Mouse (Mus musculus): ENCODE results near the gene Ehd1. TPM values are rescaled to one million over a fixed set of nuclear protein-coding genes. Genes with fewer than 3 reads are reported as not detected.
A peak's percentile ranks its signal among the peaks of the same experiment; 100 is the strongest.

The Ehd1 gene
- polyA plus RNA-seq, 1 experiment from 2014 or later = 46.0 TPM

DNA sequence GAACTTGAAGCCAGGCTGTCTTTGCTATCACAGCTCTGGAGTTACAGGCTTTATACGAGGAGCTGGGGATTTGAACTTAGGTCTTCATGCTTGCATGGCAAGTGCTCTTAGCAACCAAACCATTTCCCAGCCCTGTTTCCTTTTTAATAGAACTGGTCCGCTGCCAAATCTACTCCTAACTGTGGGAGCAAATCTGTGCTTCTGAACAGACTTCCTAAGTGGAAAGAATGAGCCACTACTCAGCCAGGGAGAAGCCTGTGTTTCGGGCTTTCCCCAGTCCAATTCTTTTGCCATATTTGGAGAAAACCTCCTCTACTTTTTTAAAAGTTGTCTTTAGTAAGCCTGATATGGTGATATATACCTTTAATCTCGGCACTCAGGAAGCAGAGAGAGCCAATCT is 3.8 kb upstream of the Ehd1 start:
- 82% methylated on average over 4 of the region's 4 CpGs for WGBS
- Histone ChIP-seq H3K27me3 (ENCODE audit: control insufficient read depth, insufficient read depth, low read length) (no peaks in the 10 kb centered on the region; the same call in 1 of the 2 replicates), H3K36me3 (ENCODE audit: control insufficient read depth, insufficient read depth, low read length) (no peaks in the 10 kb centered on the region), H3K27ac (ENCODE audit: low read depth, low read length) (no peak overlapping the region), H3K9ac (ENCODE audit: low read depth, low read length) (no peak overlapping the region), H3K9me3 (ENCODE audit: control insufficient read depth, low read length) (no peaks in the 10 kb centered on the region), H3K4me3 (ENCODE audit: low read length) (no peak overlapping the region), H3K4me1 (ENCODE audit: control insufficient read depth, insufficient read depth, low read length) (peaks cover 6% of the 10 kb centered on the region; the same call in 1 of the 2 replicates), H3K4me2 (replicated peaks; ENCODE audit: low read depth, low read length) (no peak overlapping the region)
- no peak for ATAC-seq (ENCODE audit: low FRiP score, low TSS enrichment)

DNA sequence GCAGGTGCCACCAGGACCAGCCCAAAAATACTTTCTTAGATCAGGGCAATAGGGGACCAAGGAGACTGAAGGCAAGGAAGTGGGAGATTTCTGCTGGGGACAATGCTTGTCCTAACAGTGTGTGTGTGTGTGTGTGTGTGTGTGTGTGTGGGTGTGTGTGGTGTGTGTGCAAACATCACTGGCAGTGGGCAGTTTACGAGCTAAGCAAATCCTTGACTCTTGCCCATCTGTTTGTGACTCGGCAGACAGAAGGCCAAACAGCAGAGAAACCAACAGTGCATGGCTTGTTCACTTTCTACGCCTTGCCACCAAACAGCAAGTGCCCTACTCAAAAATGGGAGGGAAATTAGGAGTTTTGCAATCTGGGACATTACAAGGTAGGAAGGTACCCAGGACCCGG is 2.9 kb upstream of the Ehd1 start:
- peaks cover 12% of the 10 kb centered on the region for H3K4me1 ChIP-seq (ENCODE audit: control insufficient read depth, insufficient read depth, low read length)
- no peak overlapping the region for H3K9ac ChIP-seq (ENCODE audit: low read depth, low read length)
- H3K9me3 ChIP-seq (ENCODE audit: control insufficient read depth, low read length) = no peaks in the 10 kb centered on the region
- no peaks in the 10 kb centered on the region for H3K36me3 ChIP-seq (ENCODE audit: control insufficient read depth, insufficient read depth, low read length)
- ATAC-seq (ENCODE audit: low FRiP score, low TSS enrichment) = no peak
- WGBS = 75% methylated on average over 4 of the region's 4 CpGs
- H3K27me3 ChIP-seq (ENCODE audit: control insufficient read depth, insufficient read depth, low read length) = no peaks in the 10 kb centered on the region
- H3K4me2 ChIP-seq (replicated peaks; ENCODE audit: low read depth, low read length) = no peak overlapping the region
- H3K27ac ChIP-seq (ENCODE audit: low read depth, low read length) = no peak overlapping the region
- no peak overlapping the region for H3K4me3 ChIP-seq (ENCODE audit: low read length)

GRCm38 (mm10) chr19:6273998-6274608 is 2.4 kb upstream of the Ehd1 start:
- Histone ChIP-seq H3K4me3 (ENCODE audit: low read length) (no peak overlapping the region), H3K4me1 (ENCODE audit: control insufficient read depth, insufficient read depth, low read length) (peaks cover 17% of the 10 kb centered on the region), H3K4me2 (replicated peaks; ENCODE audit: low read depth, low read length) (no peak overlapping the region), H3K9me3 (ENCODE audit: control insufficient read depth, low read length) (no peaks in the 10 kb centered on the region), H3K27ac (ENCODE audit: low read depth, low read length) (no peak overlapping the region), H3K27me3 (ENCODE audit: control insufficient read depth, insufficient read depth, low read length) (no peaks in the 10 kb centered on the region), H3K9ac (ENCODE audit: low read depth, low read length) (no peak overlapping the region), H3K36me3 (ENCODE audit: control insufficient read depth, insufficient read depth, low read length) (no peaks in the 10 kb centered on the region)
- WGBS = 85% methylated on average over 13 of the region's 13 CpGs
- no peak for ATAC-seq (ENCODE audit: low FRiP score, low TSS enrichment)

- peaks cover 28% of the 10 kb centered on the region for H3K4me1 ChIP-seq (ENCODE audit: control insufficient read depth, insufficient read depth, low read length)
- WGBS = 7% methylated on average over 15 of the region's 15 CpGs
- ATAC-seq (ENCODE audit: low FRiP score, low TSS enrichment) = no peak; the same call in 1 of the 2 replicates
- peak overlapping the region; percentile 50 for H3K9ac ChIP-seq (ENCODE audit: low read depth, low read length)
- H3K27ac ChIP-seq (ENCODE audit: low read depth, low read length) = peak overlapping the region; percentile 21; the same call in 1 of the 2 replicates
- H3K4me3 ChIP-seq (ENCODE audit: low read length) = peak overlapping the region; percentile 82
- peak overlapping the region; percentile 62 for H3K4me2 ChIP-seq (replicated peaks; ENCODE audit: low read depth, low read length)
- H3K27me3 ChIP-seq (ENCODE audit: control insufficient read depth, insufficient read depth, low read length) = no peaks in the 10 kb centered on the region
- peaks cover 9% of the 10 kb centered on the region; the same call in 1 of the 2 replicates for H3K36me3 ChIP-seq (ENCODE audit: control insufficient read depth, insufficient read depth, low read length)
- no peaks in the 10 kb centered on the region for H3K9me3 ChIP-seq (ENCODE audit: control insufficient read depth, low read length)
Observed at GRCm38 (mm10) chr19:6275740-6276389, 660 bp upstream of the Ehd1 start.

- no peaks in the 10 kb centered on the region for H3K9me3 ChIP-seq (ENCODE audit: control insufficient read depth, low read length)
- peaks cover 29% of the 10 kb centered on the region for H3K36me3 ChIP-seq (ENCODE audit: control insufficient read depth, insufficient read depth, low read length)
- peak overlapping the region; percentile 61; the same call in 1 of the 2 replicates for H3K27ac ChIP-seq (ENCODE audit: low read depth, low read length)
- H3K27me3 ChIP-seq (ENCODE audit: control insufficient read depth, insufficient read depth, low read length) = no peaks in the 10 kb centered on the region
- 5% methylated on average over 10 of the region's 10 CpGs for WGBS
- peak overlapping the region; percentile 62 for H3K4me2 ChIP-seq (replicated peaks; ENCODE audit: low read depth, low read length)
- peaks cover 28% of the 10 kb centered on the region for H3K4me1 ChIP-seq (ENCODE audit: control insufficient read depth, insufficient read depth, low read length)
- peak; percentile 16 for ATAC-seq (ENCODE audit: low FRiP score, low TSS enrichment)
- peak overlapping the region; percentile 82 for H3K4me3 ChIP-seq (ENCODE audit: low read length)
- peak overlapping the region; percentile 85 for H3K9ac ChIP-seq (ENCODE audit: low read depth, low read length)
Observed at GRCm38 (mm10) chr19:6277661-6278438, 1.3 kb downstream of the Ehd1 start.

- WGBS = 21% methylated on average over 6 of the region's 6 CpGs
- H3K4me3 ChIP-seq (ENCODE audit: low read length) = peak overlapping the region; percentile 82
- H3K9ac ChIP-seq (ENCODE audit: low read depth, low read length) = peak overlapping the region; percentile 85; the same call in 1 of the 2 replicates
- no peaks in the 10 kb centered on the region for H3K9me3 ChIP-seq (ENCODE audit: control insufficient read depth, low read length)
- no peaks in the 10 kb centered on the region for H3K27me3 ChIP-seq (ENCODE audit: control insufficient read depth, insufficient read depth, low read length)
- peaks cover 36% of the 10 kb centered on the region for H3K36me3 ChIP-seq (ENCODE audit: control insufficient read depth, insufficient read depth, low read length)
- ATAC-seq (ENCODE audit: low FRiP score, low TSS enrichment) = no peak
- peaks cover 28% of the 10 kb centered on the region for H3K4me1 ChIP-seq (ENCODE audit: control insufficient read depth, insufficient read depth, low read length)
- H3K27ac ChIP-seq (ENCODE audit: low read depth, low read length) = peak overlapping the region; percentile 61; the same call in 1 of the 2 replicates
- H3K4me2 ChIP-seq (replicated peaks; ENCODE audit: low read depth, low read length) = peak overlapping the region; percentile 62
Observed at GRCm38 (mm10) chr19:6278439-6279073, 2.0 kb downstream of the Ehd1 start.

- Histone ChIP-seq H3K4me3 (ENCODE audit: low read length) (no peak overlapping the region), H3K9ac (ENCODE audit: low read depth, low read length) (peak overlapping the region; percentile 37; the same call in 1 of the 2 replicates), H3K9me3 (ENCODE audit: control insufficient read depth, low read length) (no peaks in the 10 kb centered on the region), H3K36me3 (ENCODE audit: control insufficient read depth, insufficient read depth, low read length) (peaks cover 46% of the 10 kb centered on the region), H3K27me3 (ENCODE audit: control insufficient read depth, insufficient read depth, low read length) (no peaks in the 10 kb centered on the region), H3K4me1 (ENCODE audit: control insufficient read depth, insufficient read depth, low read length) (peaks cover 28% of the 10 kb centered on the region), H3K4me2 (replicated peaks; ENCODE audit: low read depth, low read length) (peak overlapping the region; percentile 62; the same call in 1 of the 2 replicates), H3K27ac (ENCODE audit: low read depth, low read length) (no peak overlapping the region)
- whole genome bisulfite sequencing = 82% methylated on average over 6 of the region's 6 CpGs
- no peak for ATAC-seq (ENCODE audit: low FRiP score, low TSS enrichment)
Observed at GRCm38 (mm10) chr19:6279481-6280144, 3.1 kb downstream of the Ehd1 start.

- peaks cover 25% of the 10 kb centered on the region for H3K4me1 ChIP-seq (ENCODE audit: control insufficient read depth, insufficient read depth, low read length)
- no peak overlapping the region for H3K4me2 ChIP-seq (replicated peaks; ENCODE audit: low read depth, low read length)
- no peak overlapping the region for H3K9ac ChIP-seq (ENCODE audit: low read depth, low read length)
- H3K9me3 ChIP-seq (ENCODE audit: control insufficient read depth, low read length) = no peaks in the 10 kb centered on the region
- H3K27ac ChIP-seq (ENCODE audit: low read depth, low read length) = no peak overlapping the region
- H3K27me3 ChIP-seq (ENCODE audit: control insufficient read depth, insufficient read depth, low read length) = no peaks in the 10 kb centered on the region
- peaks cover 55% of the 10 kb centered on the region for H3K36me3 ChIP-seq (ENCODE audit: control insufficient read depth, insufficient read depth, low read length)
- WGBS = 82% methylated on average over 7 of the region's 7 CpGs
- ATAC-seq (ENCODE audit: low FRiP score, low TSS enrichment) = no peak
- H3K4me3 ChIP-seq (ENCODE audit: low read length) = no peak overlapping the region
Observed at GRCm38 (mm10) chr19:6280554-6280953, 4.0 kb downstream of the Ehd1 start.
